Mouse (Mus musculus): ENCODE measurements around the gene Nup85. TPM values are rescaled to one million over a fixed set of nuclear protein-coding genes. Genes with fewer than 3 reads are reported as not detected.

Gene Nup85
- total and polyA plus RNA-seq, 3 experiments, result 282 to 326 (median 290) TPM

GRCm38 (mm10) chr11:115587984-115588383, 23.8 kb downstream of the Nup85 start:
- TF ChIP-seq ELF1 (IDR thresholded peaks at IDR 0.05; ENCODE audit: low read depth, low read length), result no peak
- 0 out of 2 replicates have a peak, but pooled peaks have one; percentile 8 for TF ChIP-seq POLR2A (IDR thresholded peaks at IDR 0.05; ENCODE audit: low read depth, low read length)
- no peak for TF ChIP-seq SMC3 (IDR thresholded peaks at IDR 0.05; ENCODE audit: low read depth, low read length)
- Histone ChIP-seq H3K9me3 (replicated peaks; ENCODE audit: low read length) (no peaks in the 10 kb centered on the region), H3K9ac (ENCODE audit: insufficient read depth, low read depth) (no peak overlapping the region), H3K27ac (ENCODE audit: insufficient read depth, low read depth) (no peak overlapping the region), H3K36me3 (replicated peaks in 1 of 2; ENCODE audit: control insufficient read depth in 1 of 2, insufficient read depth in 1 of 2, low read length in 1 of 2) (peaks cover 95 to 96% of the 10 kb centered on the region in 2 experiments), H3K4me2 (ENCODE audit: insufficient read depth, low read depth, poor library complexity, severe bottlenecking) (no peak overlapping the region), H3K79me2 (replicated peaks; ENCODE audit: control insufficient read depth, extremely low read depth, insufficient read depth, poor library complexity, severe bottlenecking) (no peaks in the 10 kb centered on the region), H3K4me3 (replicated peaks in 1 of 3; ENCODE audit: low read depth in 2 of 3, low read length in 2 of 3, poor library complexity in 1 of 3) (no peak overlapping the region), H3K4me1 (ENCODE audit: control insufficient read depth in 1 of 2, insufficient read depth in 2 of 2) (peaks cover 13 to 38% of the 10 kb centered on the region in 2 experiments), H3K27me3 (replicated peaks) (no peaks in the 10 kb centered on the region)
- DNase-seq (ENCODE audit: extremely low read depth), result no peak
- dilution Hi-C loops (cut with MboI; ENCODE audit: extremely low pct_ligation_motif_present, extremely low pct_unique_long_range_greater_than_20kb, low sequenced_read_pairs) (no loop called here), in situ Hi-C loops (cut with MboI; ENCODE audit: low pct_ligation_motif_present, low pct_unique_long_range_greater_than_20kb, low sequenced_read_pairs) (no loop called here)

DNA sequence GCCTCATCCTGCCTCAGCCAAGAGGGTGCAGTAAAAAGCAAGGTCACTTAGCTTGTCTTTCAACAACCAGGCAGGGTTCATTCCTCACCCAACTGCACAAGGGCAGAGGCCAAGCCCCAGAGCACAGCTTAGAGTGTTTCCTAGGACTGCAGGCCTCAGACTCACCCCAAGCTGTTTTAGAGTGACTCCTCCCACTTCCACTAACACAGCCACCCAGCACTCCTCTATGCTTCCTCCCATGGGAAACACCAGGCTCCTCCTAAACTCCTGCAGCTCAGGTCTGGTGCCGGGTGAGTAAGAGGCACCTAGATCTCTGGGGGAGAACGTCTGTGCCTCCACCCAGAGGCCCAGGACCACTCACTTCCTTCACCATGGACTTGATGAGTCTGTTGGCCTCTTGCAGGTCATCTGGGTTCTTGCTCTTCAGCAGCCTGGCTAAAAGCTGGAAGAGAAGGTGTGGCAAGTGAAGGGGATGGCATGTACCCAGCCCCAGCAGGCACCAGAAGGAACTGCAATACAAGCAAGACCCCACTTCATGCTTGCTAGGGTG, 26.4 kb downstream of the Nup85 start:
- dilution Hi-C loops (cut with MboI; ENCODE audit: extremely low pct_ligation_motif_present, extremely low pct_unique_long_range_greater_than_20kb, low sequenced_read_pairs), result no loop called here
- Histone ChIP-seq H3K9ac (ENCODE audit: insufficient read depth, low read depth) (no peak overlapping the region), H3K79me2 (replicated peaks; ENCODE audit: control insufficient read depth, extremely low read depth, insufficient read depth, poor library complexity, severe bottlenecking) (0 out of 2 replicates have a peak, but pooled peaks cover 2% of the 10 kb centered on the region), H3K4me3 (replicated peaks in 1 of 3; ENCODE audit: low read depth in 2 of 3, low read length in 2 of 3, poor library complexity in 1 of 3) (no peak overlapping the region), H3K27ac (ENCODE audit: insufficient read depth, low read depth) (no peak overlapping the region), H3K36me3 (replicated peaks in 1 of 2; ENCODE audit: control insufficient read depth in 1 of 2, insufficient read depth in 1 of 2, low read length in 1 of 2) (peaks cover 88 to 93% of the 10 kb centered on the region in 2 experiments), H3K4me2 (ENCODE audit: insufficient read depth, low read depth, poor library complexity, severe bottlenecking) (no peak overlapping the region), H3K9me3 (replicated peaks; ENCODE audit: low read length) (no peaks in the 10 kb centered on the region), H3K4me1 (ENCODE audit: control insufficient read depth in 1 of 2, insufficient read depth in 2 of 2) (peaks cover 0 to 17% of the 10 kb centered on the region in 2 experiments; a peak in 2 of 4 replicates), H3K27me3 (replicated peaks) (no peaks in the 10 kb centered on the region)
- in situ Hi-C loops (cut with MboI; ENCODE audit: low pct_ligation_motif_present, low pct_unique_long_range_greater_than_20kb, low sequenced_read_pairs), result no loop called here
- DNase-seq (ENCODE audit: extremely low read depth), result no peak
- 0 out of 2 replicates have a peak, but pooled peaks have one; percentile 10 for TF ChIP-seq POLR2A (IDR thresholded peaks at IDR 0.05; ENCODE audit: low read depth, low read length)
- TF ChIP-seq ZMIZ1 (IDR thresholded peaks at IDR 0.05; ENCODE audit: low read depth, low read length), result no peak

- Histone ChIP-seq H3K4me1 (ENCODE audit: control insufficient read depth in 1 of 2, insufficient read depth in 2 of 2) (peaks cover 0 to 25% of the 10 kb centered on the region in 2 experiments; a peak in 3 of 4 replicates), H3K27ac (ENCODE audit: insufficient read depth, low read depth) (no peak overlapping the region), H3K4me2 (ENCODE audit: insufficient read depth, low read depth, poor library complexity, severe bottlenecking) (no peak overlapping the region), H3K27me3 (replicated peaks) (no peaks in the 10 kb centered on the region), H3K79me2 (replicated peaks; ENCODE audit: control insufficient read depth, extremely low read depth, insufficient read depth, poor library complexity, severe bottlenecking) (peaks cover 45% of the 10 kb centered on the region), H3K36me3 (replicated peaks in 1 of 2; ENCODE audit: control insufficient read depth in 1 of 2, insufficient read depth in 1 of 2, low read length in 1 of 2) (peaks cover 67 to 89% of the 10 kb centered on the region in 2 experiments), H3K9me3 (replicated peaks; ENCODE audit: low read length) (no peaks in the 10 kb centered on the region), H3K9ac (ENCODE audit: insufficient read depth, low read depth) (no peak overlapping the region), H3K4me3 (replicated peaks in 1 of 3; ENCODE audit: low read depth in 2 of 3, low read length in 2 of 3, poor library complexity in 1 of 3) (no peak overlapping the region)
- dilution Hi-C loops (cut with MboI; ENCODE audit: extremely low pct_ligation_motif_present, extremely low pct_unique_long_range_greater_than_20kb, low sequenced_read_pairs) (no loop called here), in situ Hi-C loops (cut with MboI; ENCODE audit: low pct_ligation_motif_present, low pct_unique_long_range_greater_than_20kb, low sequenced_read_pairs) (no loop called here)
- no peak for DNase-seq (ENCODE audit: extremely low read depth)
- TF ChIP-seq MYC (IDR thresholded peaks at IDR 0.05; ENCODE audit: low read depth, low read length) (no peak), CTCF (conservative IDR thresholded peaks at IDR 0.05 in 1 of 2, IDR thresholded peaks at IDR 0.05 in 1 of 2; ENCODE audit: low read depth in 2 of 2, low read length in 2 of 2) (peak in 1 of 2 experiments; percentile 33; a peak in 2 of 4 replicates), IRF4 (IDR thresholded peaks at IDR 0.05; ENCODE audit: low read depth, low read length) (no peak), TCF12 (IDR thresholded peaks at IDR 0.05; ENCODE audit: low read depth, low read length) (no peak), POLR2A (IDR thresholded peaks at IDR 0.05; ENCODE audit: low read depth, low read length) (no peak)
These were observed 31.0 kb downstream of the Nup85 start for GRCm38 (mm10) chr11:115595209-115595608.

Data from CH12.LX (cell line).